Mouse (Mus musculus): ENCODE data around the gene Dlg5. TPM values are rescaled to one million over a fixed set of nuclear protein-coding genes. Genes with fewer than 3 reads are reported as not detected.

Gene Dlg5
- polyA plus RNA-seq, 1 experiment from 2014 or later, result 25.4 TPM

GRCm38 (mm10) chr14:24244330-24245176 lies 1.2 kb downstream of the Dlg5 start:
- under 1% methylated on average over 40 of the region's 40 CpGs for WGBS
- ATAC-seq (ENCODE audit: insufficient read depth, low FRiP score, low TSS enrichment) (no peak; the same call in none of the 2 replicates), DNase-seq (ENCODE audit: low spot score) (peak; percentile 54)
- Histone ChIP-seq H3K9ac (ENCODE audit: low read length) (peak overlapping the region; percentile 97), H3K27ac (ENCODE audit: low read depth, low read length) (peak overlapping the region; percentile 91), H3K36me3 (ENCODE audit: control insufficient read depth, insufficient read depth, low read length) (no peaks in the 10 kb centered on the region), H3K4me2 (ENCODE audit: low read depth) (peak overlapping the region; percentile 96), H3K4me3 (ENCODE audit: low read depth, low read length) (peak overlapping the region; percentile 86), H3K27me3 (ENCODE audit: control insufficient read depth, insufficient read depth, low read length) (no peaks in the 10 kb centered on the region), H3K9me3 (ENCODE audit: control insufficient read depth, low read length) (no peaks in the 10 kb centered on the region), H3K4me1 (ENCODE audit: control insufficient read depth, insufficient read depth, low read length) (peaks cover 7% of the 10 kb centered on the region; the same call in 1 of the 2 replicates)

- Histone ChIP-seq H3K27ac (ENCODE audit: low read depth, low read length) (no peak overlapping the region), H3K4me3 (ENCODE audit: low read depth, low read length) (no peak overlapping the region), H3K36me3 (ENCODE audit: control insufficient read depth, insufficient read depth, low read length) (no peaks in the 10 kb centered on the region), H3K4me1 (ENCODE audit: control insufficient read depth, insufficient read depth, low read length) (peaks cover 7% of the 10 kb centered on the region; the same call in 1 of the 2 replicates), H3K4me2 (ENCODE audit: low read depth) (no peak overlapping the region), H3K27me3 (ENCODE audit: control insufficient read depth, insufficient read depth, low read length) (no peaks in the 10 kb centered on the region), H3K9me3 (ENCODE audit: control insufficient read depth, low read length) (no peaks in the 10 kb centered on the region), H3K9ac (ENCODE audit: low read length) (no peak overlapping the region)
- DNase-seq (ENCODE audit: low spot score) (no peak), ATAC-seq (ENCODE audit: insufficient read depth, low FRiP score, low TSS enrichment) (no peak)
- 86% methylated on average over 2 of the region's 2 CpGs for WGBS
These were observed 3.7 kb downstream of the Dlg5 start for GRCm38 (mm10) chr14:24242016-24242415.

GRCm38 (mm10) chr14:24240831-24241230 lies 4.9 kb downstream of the Dlg5 start:
- no peak for ATAC-seq (ENCODE audit: insufficient read depth, low FRiP score, low TSS enrichment)
- WGBS, result 64% methylated on average over 6 of the region's 6 CpGs

GRCm38 (mm10) chr14:24239651-24240050 lies 6.1 kb downstream of the Dlg5 start:
- no peak for DNase-seq (ENCODE audit: low spot score)
- no peaks in the 10 kb centered on the region for H3K36me3 ChIP-seq (ENCODE audit: control insufficient read depth, insufficient read depth, low read length)
- no peak overlapping the region for H3K27ac ChIP-seq (ENCODE audit: low read depth, low read length)
- no peak overlapping the region for H3K4me3 ChIP-seq (ENCODE audit: low read depth, low read length)
- no peak overlapping the region for H3K4me2 ChIP-seq (ENCODE audit: low read depth)
- no peak for ATAC-seq (ENCODE audit: insufficient read depth, low FRiP score, low TSS enrichment)
- WGBS, result 84% methylated on average over 11 of the region's 11 CpGs
- H3K4me1 ChIP-seq (ENCODE audit: control insufficient read depth, insufficient read depth, low read length), result peaks cover 7% of the 10 kb centered on the region; the same call in 1 of the 2 replicates
- H3K27me3 ChIP-seq (ENCODE audit: control insufficient read depth, insufficient read depth, low read length), result no peaks in the 10 kb centered on the region
- no peak overlapping the region for H3K9ac ChIP-seq (ENCODE audit: low read length)
- no peaks in the 10 kb centered on the region for H3K9me3 ChIP-seq (ENCODE audit: control insufficient read depth, low read length)

More at GRCm38 (mm10) chr14:24240831-24241230, 4.9 kb downstream of the Dlg5 start:
- peaks cover 7% of the 10 kb centered on the region; the same call in 1 of the 2 replicates for H3K4me1 ChIP-seq (ENCODE audit: control insufficient read depth, insufficient read depth, low read length)
- no peaks in the 10 kb centered on the region for H3K36me3 ChIP-seq (ENCODE audit: control insufficient read depth, insufficient read depth, low read length)
- H3K4me2 ChIP-seq (ENCODE audit: low read depth), result no peak overlapping the region
- H3K9ac ChIP-seq (ENCODE audit: low read length), result no peak overlapping the region
- no peaks in the 10 kb centered on the region for H3K27me3 ChIP-seq (ENCODE audit: control insufficient read depth, insufficient read depth, low read length)
- H3K4me3 ChIP-seq (ENCODE audit: low read depth, low read length), result no peak overlapping the region
- no peaks in the 10 kb centered on the region for H3K9me3 ChIP-seq (ENCODE audit: control insufficient read depth, low read length)
- H3K27ac ChIP-seq (ENCODE audit: low read depth, low read length), result no peak overlapping the region
- DNase-seq (ENCODE audit: low spot score), result no peak

- H3K36me3 ChIP-seq (ENCODE audit: control insufficient read depth, insufficient read depth, low read length), result no peaks in the 10 kb centered on the region
- H3K4me1 ChIP-seq (ENCODE audit: control insufficient read depth, insufficient read depth, low read length), result no peaks in the 10 kb centered on the region
- ATAC-seq (ENCODE audit: insufficient read depth, low FRiP score, low TSS enrichment) (no peak), DNase-seq (ENCODE audit: low spot score) (no peak)
- H3K27me3 ChIP-seq (ENCODE audit: control insufficient read depth, insufficient read depth, low read length), result no peaks in the 10 kb centered on the region
- H3K4me3 ChIP-seq (ENCODE audit: low read depth, low read length), result no peak overlapping the region
- 97% methylated on average over 3 of the region's 3 CpGs for WGBS
- H3K27ac ChIP-seq (ENCODE audit: low read depth, low read length), result no peak overlapping the region
- H3K9ac ChIP-seq (ENCODE audit: low read length), result no peak overlapping the region
- H3K9me3 ChIP-seq (ENCODE audit: control insufficient read depth, low read length), result no peaks in the 10 kb centered on the region
- no peak overlapping the region for H3K4me2 ChIP-seq (ENCODE audit: low read depth)
These were observed 9.8 kb downstream of the Dlg5 start for GRCm38 (mm10) chr14:24235954-24236353.

- no peaks in the 10 kb centered on the region for H3K4me1 ChIP-seq (ENCODE audit: control insufficient read depth, insufficient read depth, low read length)
- no peaks in the 10 kb centered on the region for H3K27me3 ChIP-seq (ENCODE audit: control insufficient read depth, insufficient read depth, low read length)
- no peaks in the 10 kb centered on the region for H3K9me3 ChIP-seq (ENCODE audit: control insufficient read depth, low read length)
- no peak overlapping the region for H3K27ac ChIP-seq (ENCODE audit: low read depth, low read length)
- H3K9ac ChIP-seq (ENCODE audit: low read length), result no peak overlapping the region
- no peak for DNase-seq (ENCODE audit: low spot score)
- H3K4me2 ChIP-seq (ENCODE audit: low read depth), result no peak overlapping the region
- 45% methylated on average over 2 of the region's 2 CpGs for WGBS
- H3K4me3 ChIP-seq (ENCODE audit: low read depth, low read length), result no peak overlapping the region
- no peak for ATAC-seq (ENCODE audit: insufficient read depth, low FRiP score, low TSS enrichment)
- H3K36me3 ChIP-seq (ENCODE audit: control insufficient read depth, insufficient read depth, low read length), result no peaks in the 10 kb centered on the region
These were observed 11.3 kb downstream of the Dlg5 start for GRCm38 (mm10) chr14:24234411-24234810.

GRCm38 (mm10) chr14:24232641-24233633 lies 12.8 kb downstream of the Dlg5 start:
- no peaks in the 10 kb centered on the region for H3K27me3 ChIP-seq (ENCODE audit: control insufficient read depth, insufficient read depth, low read length)
- 72% methylated on average over 11 of the region's 12 CpGs for WGBS
- H3K4me2 ChIP-seq (ENCODE audit: low read depth), result no peak overlapping the region
- no peaks in the 10 kb centered on the region for H3K9me3 ChIP-seq (ENCODE audit: control insufficient read depth, low read length)
- DNase-seq (ENCODE audit: low spot score) (no peak), ATAC-seq (ENCODE audit: insufficient read depth, low FRiP score, low TSS enrichment) (no peak)
- no peak overlapping the region for H3K4me3 ChIP-seq (ENCODE audit: low read depth, low read length)
- no peak overlapping the region for H3K9ac ChIP-seq (ENCODE audit: low read length)
- H3K4me1 ChIP-seq (ENCODE audit: control insufficient read depth, insufficient read depth, low read length), result no peaks in the 10 kb centered on the region
- no peaks in the 10 kb centered on the region for H3K36me3 ChIP-seq (ENCODE audit: control insufficient read depth, insufficient read depth, low read length)
- H3K27ac ChIP-seq (ENCODE audit: low read depth, low read length), result 0 out of 2 replicates have a peak overlapping the region, but pooled peaks have one; percentile 4

- 81% methylated on average over 6 of the region's 6 CpGs for WGBS
- no peak overlapping the region for H3K9ac ChIP-seq (ENCODE audit: low read length)
- no peak overlapping the region for H3K4me2 ChIP-seq (ENCODE audit: low read depth)
- ATAC-seq (ENCODE audit: insufficient read depth, low FRiP score, low TSS enrichment), result no peak
- peak; percentile 3 for DNase-seq (ENCODE audit: low spot score)
- no peaks in the 10 kb centered on the region for H3K27me3 ChIP-seq (ENCODE audit: control insufficient read depth, insufficient read depth, low read length)
- no peaks in the 10 kb centered on the region for H3K9me3 ChIP-seq (ENCODE audit: control insufficient read depth, low read length)
- H3K4me1 ChIP-seq (ENCODE audit: control insufficient read depth, insufficient read depth, low read length), result no peaks in the 10 kb centered on the region
- H3K36me3 ChIP-seq (ENCODE audit: control insufficient read depth, insufficient read depth, low read length), result no peaks in the 10 kb centered on the region
- H3K4me3 ChIP-seq (ENCODE audit: low read depth, low read length), result no peak overlapping the region
- H3K27ac ChIP-seq (ENCODE audit: low read depth, low read length), result no peak overlapping the region
These were observed 17.2 kb downstream of the Dlg5 start for GRCm38 (mm10) chr14:24228549-24228948.
